Mouse (Mus musculus): Measurements from ENCODE around the gene Mtf2.
"Not testable (repeated sequence)": the region's sequence is repeated elsewhere in the genome, so short reads cannot be mapped to it uniquely, and the experiment has no call there.

The Mtf2 gene

DNA sequence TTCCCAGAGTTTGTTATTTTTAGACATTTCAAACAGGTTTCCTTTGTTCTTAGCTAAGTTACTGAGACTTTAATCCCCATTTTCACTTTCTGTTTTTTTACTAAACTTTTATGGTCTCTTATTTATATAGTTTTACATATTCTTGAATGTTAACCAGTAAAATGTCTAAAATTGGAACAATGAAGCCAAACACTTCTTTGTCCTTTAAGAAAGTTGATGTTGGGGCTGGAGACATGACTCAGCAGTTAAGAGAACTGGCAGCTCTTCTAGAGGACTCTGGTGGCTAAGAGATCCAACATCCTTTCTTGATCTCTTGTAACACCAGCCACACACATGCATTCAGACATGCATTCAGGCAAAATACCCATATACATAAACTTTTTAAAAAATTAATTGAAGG lies 14.1 kb downstream of the Mtf2 start:
- no peak for DNase-seq (ENCODE audit: low read depth in 1 of 2, low spot score in 2 of 2)

DNA sequence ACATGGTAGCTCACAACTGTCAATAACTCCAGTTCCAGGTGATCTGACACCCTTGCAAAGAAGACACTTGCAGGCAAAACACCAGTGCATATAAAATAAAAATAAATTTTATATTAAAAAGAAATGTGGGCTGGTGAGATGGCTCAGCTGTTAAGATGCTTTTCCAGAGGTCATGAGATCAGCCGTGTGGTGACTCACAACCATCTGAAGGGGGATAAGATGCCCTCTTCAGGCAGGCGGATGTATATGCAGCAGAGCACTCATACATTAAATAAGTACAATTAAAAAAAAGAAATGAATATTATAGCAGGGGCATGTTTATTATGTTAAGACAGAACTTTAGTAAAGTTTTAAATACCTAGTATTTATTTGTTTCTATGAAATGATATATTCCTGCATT lies 16.9 kb downstream of the Mtf2 start:
- DNase-seq (ENCODE audit: low read depth in 1 of 2, low spot score in 2 of 2) = no peak

DNA sequence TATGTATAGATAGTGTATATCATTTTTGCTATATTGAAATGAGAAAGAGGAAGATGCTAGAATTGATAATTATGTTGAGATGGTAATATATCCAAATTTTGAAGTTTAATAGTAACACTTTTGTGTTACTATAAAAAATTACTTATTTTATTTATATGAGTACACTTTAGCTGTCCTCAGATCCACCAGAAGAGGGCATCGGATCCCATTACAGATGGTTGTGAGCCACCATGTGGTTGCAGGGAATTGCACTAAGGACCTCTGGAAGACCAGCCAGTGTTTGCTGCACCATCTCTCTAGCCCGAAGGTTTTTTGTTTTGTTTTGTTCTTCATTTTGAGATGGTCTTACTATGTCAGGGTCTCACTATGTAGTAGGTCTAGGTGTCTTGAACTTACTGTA lies 20.0 kb downstream of the Mtf2 start:
- DNase-seq (ENCODE audit: low read depth in 1 of 2, low spot score in 2 of 2) = no peak

DNA sequence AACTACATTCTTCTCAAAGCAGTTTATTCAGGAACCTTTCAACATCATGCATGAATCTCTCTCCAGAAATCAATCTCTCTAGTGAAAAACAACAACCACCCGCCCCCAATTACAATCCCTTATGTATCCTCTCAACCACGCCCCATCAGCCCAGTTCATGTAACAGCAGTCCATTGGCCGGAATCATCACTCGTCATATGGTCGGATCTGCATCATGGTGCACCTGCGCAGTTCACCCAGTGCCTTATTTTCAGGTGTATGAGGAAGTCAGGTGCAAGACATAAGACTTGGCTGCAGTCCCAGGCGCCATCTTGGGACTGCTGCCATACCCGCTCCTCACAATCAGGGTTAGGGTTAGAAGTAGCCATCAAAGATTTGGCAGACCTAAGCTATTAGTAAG lies 27.3 kb downstream of the Mtf2 start:
- DNase-seq (ENCODE audit: low read depth in 1 of 2, low spot score in 2 of 2) = not testable (repeated sequence)

DNA sequence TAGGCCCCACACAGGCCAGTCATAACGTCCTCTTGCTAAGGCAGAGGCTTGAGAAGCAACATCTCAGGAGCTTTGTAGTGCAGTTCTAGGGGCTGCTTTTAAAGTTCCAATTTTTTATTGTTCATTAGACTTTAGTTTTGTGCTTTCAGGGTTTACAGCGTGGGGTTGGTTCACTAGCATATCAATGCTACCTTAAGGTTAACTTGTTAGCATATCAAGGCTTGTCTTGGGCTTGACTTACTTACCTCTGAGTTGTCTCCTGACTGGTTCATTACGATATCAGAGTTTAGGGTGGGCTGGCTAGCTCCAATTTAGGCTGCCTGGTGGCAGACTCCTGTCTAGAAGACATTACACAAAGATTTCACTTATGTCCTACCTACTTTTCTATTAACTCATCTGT lies 32.2 kb downstream of the Mtf2 start:
- DNase-seq (ENCODE audit: low read depth in 1 of 2, low spot score in 2 of 2) = no peak

DNA sequence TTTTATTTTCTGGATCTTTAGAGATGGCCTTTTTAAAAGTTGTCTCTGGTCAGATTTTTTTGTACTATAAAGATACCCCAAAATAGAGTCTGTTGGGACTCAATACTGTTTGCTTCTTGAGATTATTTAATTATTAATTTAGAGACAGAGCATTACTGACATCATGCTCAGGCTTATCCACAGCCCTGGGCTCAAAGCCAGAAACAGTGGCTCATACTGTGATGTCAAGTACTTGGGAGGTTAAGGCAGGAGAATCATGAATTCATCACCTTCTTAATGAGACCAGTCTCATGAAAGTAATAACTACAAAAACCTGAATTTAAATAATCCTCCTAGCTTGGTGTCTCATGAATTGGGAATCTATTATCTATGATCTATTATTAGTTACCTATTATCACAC lies 34.7 kb downstream of the Mtf2 start:
- DNase-seq (ENCODE audit: low read depth in 1 of 2, low spot score in 2 of 2) = no peak

DNA sequence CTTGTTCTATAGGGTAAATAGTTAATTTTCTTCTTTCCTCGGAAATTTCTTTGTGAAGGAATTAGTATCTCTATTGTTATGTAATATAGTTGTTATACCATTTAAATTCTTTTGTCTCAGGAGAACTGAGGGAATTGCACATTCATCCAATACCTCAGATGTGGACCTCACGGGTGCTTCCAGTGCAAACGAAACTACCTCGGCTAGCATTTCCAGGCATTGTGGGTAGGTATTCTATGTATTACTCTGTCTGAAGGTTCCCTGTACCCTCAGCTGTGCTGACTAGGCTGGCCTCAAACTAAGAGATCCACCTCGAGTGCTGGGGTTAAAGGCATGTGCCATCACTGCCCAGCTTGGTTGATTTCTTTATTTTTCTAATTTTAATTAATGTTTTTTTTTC lies 38.8 kb downstream of the Mtf2 start:
- no peak for DNase-seq (ENCODE audit: low read depth in 1 of 2, low spot score in 2 of 2)

DNA sequence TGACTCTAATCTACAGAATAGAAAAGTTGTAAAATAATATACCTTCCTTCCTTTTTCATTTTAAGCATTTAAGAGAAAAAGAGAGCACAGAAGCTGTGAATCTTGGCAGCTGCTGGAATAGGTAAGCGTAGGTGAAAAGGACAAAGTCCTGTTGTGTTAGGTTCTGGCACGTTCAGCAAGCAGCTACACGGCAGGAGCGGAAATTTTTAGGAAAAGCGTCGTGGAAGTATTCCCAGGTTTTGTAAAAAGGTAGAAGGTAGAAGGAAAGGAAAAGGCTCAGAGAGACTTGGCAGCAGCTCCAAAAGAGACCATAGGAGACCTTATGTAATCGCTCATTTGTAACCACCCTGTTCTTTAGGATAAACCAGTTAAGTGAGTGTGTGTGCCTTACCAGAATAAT lies 43.9 kb downstream of the Mtf2 start:
- DNase-seq (ENCODE audit: low read depth in 1 of 2, low spot score in 2 of 2) = no peak

DNA sequence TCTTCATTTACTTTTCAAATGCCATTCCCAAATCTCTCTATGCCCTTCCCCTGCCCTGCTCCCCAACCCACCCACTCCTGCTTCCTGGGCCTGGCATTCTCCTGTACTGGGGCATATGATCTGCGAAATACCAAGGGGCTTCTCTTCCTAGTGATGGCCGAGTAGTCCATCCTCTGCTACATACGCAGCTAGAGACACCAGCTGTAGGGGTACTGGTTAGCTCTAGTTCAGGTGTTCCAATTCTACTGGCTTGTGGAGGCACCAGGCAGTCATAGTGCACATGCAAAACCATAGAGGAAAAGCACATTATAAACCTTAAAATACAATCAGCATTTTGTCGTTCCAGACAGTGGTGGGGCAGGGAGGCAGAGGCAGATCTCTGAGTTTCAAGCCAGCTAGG lies 52.2 kb downstream of the Mtf2 start:
- DNase-seq (ENCODE audit: low read depth in 1 of 2, low spot score in 2 of 2) = no peak

DNA sequence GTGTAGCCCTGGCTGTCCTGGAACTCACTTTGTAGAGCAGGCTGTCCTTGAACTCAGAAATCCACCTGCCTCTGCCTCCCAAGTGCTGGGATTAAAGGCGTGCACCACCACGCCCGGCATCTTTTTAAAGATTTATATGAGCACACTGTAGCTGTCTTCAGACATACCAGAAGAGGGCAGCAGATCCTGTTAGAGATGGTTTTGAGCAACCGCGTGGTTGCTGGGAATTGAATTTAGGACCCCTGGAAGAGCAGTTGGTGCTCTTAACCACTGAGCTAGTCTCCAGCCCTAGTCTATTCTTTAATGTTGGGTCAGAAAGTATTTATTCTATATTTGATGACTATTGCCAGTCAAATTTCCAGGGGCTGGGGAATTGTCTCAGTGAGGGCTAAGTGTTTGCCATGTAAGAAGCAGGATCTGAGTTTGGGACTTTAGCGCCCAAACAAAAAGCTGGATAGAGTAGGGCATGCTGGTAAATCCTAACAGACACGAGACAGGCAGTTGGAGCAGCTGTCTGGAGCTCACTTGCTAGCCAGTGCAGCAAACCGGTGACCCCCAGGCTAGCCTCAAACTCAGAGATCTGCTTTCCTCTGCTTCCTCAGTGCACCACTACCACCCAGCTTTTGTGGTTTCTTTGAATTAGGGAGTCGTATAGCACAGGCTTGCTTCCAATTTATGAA lies 54.9 kb downstream of the Mtf2 start:
- no peak for DNase-seq (ENCODE audit: low read depth in 1 of 2, low spot score in 2 of 2)

DNA sequence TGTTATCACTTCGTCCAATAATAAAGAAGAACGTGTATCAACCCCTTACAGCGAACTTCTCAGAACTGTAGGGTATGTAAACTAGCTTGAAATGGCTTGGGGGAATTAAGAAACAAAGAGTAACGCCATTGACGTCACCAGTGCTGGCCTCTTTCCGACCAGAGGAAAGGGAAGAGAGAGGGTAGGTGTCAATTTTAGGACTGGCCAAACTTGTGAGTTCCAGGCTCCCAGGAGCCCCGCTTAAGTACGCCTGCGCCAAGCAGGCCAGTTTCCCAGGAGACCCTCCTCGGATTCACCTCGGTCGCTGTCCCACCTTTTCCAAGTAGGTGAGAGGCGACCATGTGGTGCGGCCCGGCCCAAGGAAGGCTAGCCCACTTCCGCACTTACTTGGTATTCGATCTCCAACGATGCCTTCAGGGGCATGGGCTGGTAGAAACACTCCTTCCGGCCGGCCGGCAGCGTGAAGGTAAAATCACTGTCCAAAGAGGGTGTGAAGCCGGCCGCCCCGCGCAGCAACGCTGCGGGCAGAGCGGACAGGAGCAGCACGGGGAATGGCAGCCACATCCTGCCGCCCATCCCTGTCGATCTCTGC lies 66.5 kb downstream of the Mtf2 start:
- DNase-seq (ENCODE audit: low read depth in 1 of 2, low spot score in 2 of 2) = peak; percentile 16 to 56

DNA sequence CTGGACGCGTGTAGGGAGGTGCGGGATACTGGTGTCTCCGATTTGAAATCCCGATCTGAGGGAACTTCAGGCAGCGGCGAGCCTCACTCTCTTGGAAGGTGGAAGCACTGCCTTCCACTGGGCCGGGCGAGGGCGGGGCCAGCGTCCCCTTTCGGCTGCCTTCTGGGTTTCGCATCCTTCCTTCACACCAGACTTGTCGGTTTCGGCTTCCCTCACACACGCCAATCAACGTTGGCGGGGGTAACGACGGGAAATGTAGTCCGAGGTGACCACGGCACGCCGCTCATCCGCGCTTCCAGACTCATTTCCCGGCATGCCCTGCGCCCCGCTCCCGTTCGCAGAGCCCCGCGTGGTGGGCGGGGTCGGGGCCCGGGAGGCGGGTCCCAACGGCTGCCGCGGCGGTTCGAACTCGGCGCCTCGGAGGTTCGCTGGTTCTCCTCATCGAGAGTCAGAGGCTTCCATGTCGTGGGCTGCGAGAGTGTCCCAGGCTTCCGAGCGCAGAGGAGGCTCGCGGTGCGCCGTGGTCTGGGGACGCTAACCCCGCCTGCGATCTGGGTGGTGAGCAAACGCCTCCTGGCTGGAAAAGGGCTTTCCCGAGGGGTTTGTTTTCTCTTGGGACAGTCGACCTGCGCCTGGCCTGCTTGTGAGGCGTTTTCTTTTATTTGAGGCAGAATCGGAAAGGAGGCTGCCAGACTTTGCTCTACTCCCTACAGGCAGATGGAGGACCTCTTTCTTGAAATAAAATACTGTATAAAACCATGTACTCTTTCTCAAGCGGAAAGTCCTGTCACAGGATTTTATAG lies 67.2 kb downstream of the Mtf2 start, which contains the start of the genes Tmed5 and Ccdc18:
Gene Tmed5, minus strand, starts transcription at position 180 of the 803 bp plus-strand sequence.
Gene Ccdc18, plus strand, starts transcription at position 435 of the 803 bp plus-strand sequence.
- DNase-seq (ENCODE audit: low read depth in 1 of 2, low spot score in 2 of 2) = peak; percentile 93 to 94

DNA sequence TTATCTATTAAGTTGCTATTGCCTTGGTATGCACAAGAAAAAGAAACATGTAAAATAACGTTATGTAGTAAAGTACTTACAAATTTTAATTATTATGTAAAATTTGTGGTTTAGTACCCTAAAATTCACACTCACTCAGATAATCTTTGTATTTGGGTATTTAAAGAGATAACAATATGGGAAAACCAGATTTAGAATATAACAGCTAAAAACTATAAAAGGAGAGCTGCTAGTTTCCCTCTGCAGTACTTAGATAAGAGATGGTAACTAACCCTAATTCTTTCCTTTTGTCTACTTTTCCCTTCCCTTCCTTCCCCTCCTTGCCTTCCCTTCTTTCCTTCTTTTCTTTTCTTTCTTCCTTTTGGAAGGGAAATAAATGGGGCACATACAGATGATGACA lies 87.1 kb downstream of the Mtf2 start:
- DNase-seq (ENCODE audit: low read depth in 1 of 2, low spot score in 2 of 2) = no peak
